Mouse (Mus musculus) testis, adult 2 months (tissue): ENCODE data around the gene Ly6g5c. TPM values are rescaled to one million over a fixed set of nuclear protein-coding genes. Genes with fewer than 3 reads are reported as not detected.

ENCODE experiments used
- H3K27ac ChIP-seq: fragments of 200-500 bp; 2 replicates; pipeline ENCODE4 v1.5.1; 2012; ENCODE audit warnings: low read depth, low read length; ENCODE audit not compliant: control insufficient read depth, insufficient read depth
- H3K27me3 ChIP-seq: fragments of 200-500 bp; 2 replicates; pipeline ENCODE4 v1.6.1; 2012; ENCODE audit warnings: mild to moderate bottlenecking, low read length, moderate library complexity; ENCODE audit not compliant: control insufficient read depth, insufficient read depth
- H3K36me3 ChIP-seq: fragments of 200-500 bp; 2 replicates; pipeline ENCODE4 v1.6.1; 2012; ENCODE audit warnings: mild to moderate bottlenecking, low read length; ENCODE audit not compliant: control insufficient read depth, insufficient read depth
- H3K4me1 ChIP-seq: fragments of 200-500 bp; 2 replicates; pipeline ENCODE4 v1.6.1; 2012; ENCODE audit warnings: low read length; ENCODE audit not compliant: control insufficient read depth, insufficient read depth
- H3K4me3 ChIP-seq: fragments of 200-500 bp; 2 replicates; pipeline ENCODE4 v1.5.1; 2012; ENCODE audit warnings: low read depth, mild to moderate bottlenecking, low read length, moderate library complexity, mixed read lengths; ENCODE audit not compliant: control insufficient read depth
- CTCF ChIP-seq: fragments of 200-500 bp; IDR thresholded peaks from 2 replicates; pipeline ENCODE4 v1.5.1; 2012; ENCODE audit warnings: low read depth, mild to moderate bottlenecking, inconsistent platforms, low read length, moderate library complexity; ENCODE audit not compliant: control insufficient read depth, insufficient read depth, insufficient replicate concordance
- POLR2A ChIP-seq: fragments of 200-500 bp; IDR thresholded peaks from 2 replicates; pipeline ENCODE4 v1.6.1; 2012; ENCODE audit warnings: low read depth, mild to moderate bottlenecking, inconsistent platforms, low read length, moderate library complexity; ENCODE audit not compliant: control insufficient read depth
- polyA plus RNA-seq: library from polyadenylated mRNA; depleted of rRNA; stranded (reverse); fragments of >200 nt; gene quantifications from 2 replicates; pipeline ENCODE4 v1.2.3, GENCODE M21; 2012

The Ly6g5c gene
- polyA plus RNA-seq, 1 experiment: 0.54 TPM

DNA sequence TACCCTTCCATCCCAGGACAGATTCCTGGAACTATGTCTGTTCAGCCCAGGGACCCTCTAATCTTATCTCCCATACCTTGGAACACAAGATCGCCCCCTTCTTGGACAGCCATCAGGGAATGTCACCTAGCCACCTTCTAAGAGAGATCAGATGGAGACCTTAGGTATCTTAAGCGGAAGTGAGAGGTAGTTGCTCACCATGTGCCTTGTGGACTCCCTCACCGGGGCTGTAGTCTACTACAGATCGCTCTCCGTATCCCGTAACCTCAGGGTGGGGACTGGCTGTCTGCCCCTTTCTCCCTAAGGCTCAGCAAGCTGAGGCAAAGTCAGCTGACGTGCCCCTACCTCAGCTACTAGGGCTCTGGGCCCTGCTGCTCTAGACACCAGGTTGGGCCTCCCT lies 4.0 kb upstream of the Ly6g5c start:
- no peak for TF ChIP-seq POLR2A
- no peaks in the 10 kb centered on the region; the same call in 1 of the 2 replicates for H3K36me3 ChIP-seq
- H3K4me3 ChIP-seq: no peak overlapping the region
- H3K27ac ChIP-seq: no peak overlapping the region
- peaks cover 2% of the 10 kb centered on the region for H3K4me1 ChIP-seq
- no peaks in the 10 kb centered on the region for H3K27me3 ChIP-seq

- no peaks in the 10 kb centered on the region; the same call in 1 of the 2 replicates for H3K36me3 ChIP-seq
Measured at GRCm38 (mm10) chr17:35104754-35105153, 3.3 kb upstream of the Ly6g5c start.

GRCm38 (mm10) chr17:35105740-35106389 lies 2.2 kb upstream of the Ly6g5c start:
- TF ChIP-seq POLR2A (no peak), CTCF (peak; percentile 35; the same call in 1 of the 2 replicates)
- H3K27me3 ChIP-seq: no peaks in the 10 kb centered on the region
- H3K4me3 ChIP-seq: no peak overlapping the region
- peaks cover 5% of the 10 kb centered on the region for H3K4me1 ChIP-seq
- no peaks in the 10 kb centered on the region; the same call in 1 of the 2 replicates for H3K36me3 ChIP-seq
- no peak overlapping the region for H3K27ac ChIP-seq

More at GRCm38 (mm10) chr17:35104754-35105153, 3.3 kb upstream of the Ly6g5c start:
- no peak for TF ChIP-seq CTCF
- TF ChIP-seq POLR2A: no peak
- Histone ChIP-seq H3K27me3 (no peaks in the 10 kb centered on the region), H3K4me1 (peaks cover 2% of the 10 kb centered on the region), H3K27ac (no peak overlapping the region), H3K4me3 (no peak overlapping the region)

DNA sequence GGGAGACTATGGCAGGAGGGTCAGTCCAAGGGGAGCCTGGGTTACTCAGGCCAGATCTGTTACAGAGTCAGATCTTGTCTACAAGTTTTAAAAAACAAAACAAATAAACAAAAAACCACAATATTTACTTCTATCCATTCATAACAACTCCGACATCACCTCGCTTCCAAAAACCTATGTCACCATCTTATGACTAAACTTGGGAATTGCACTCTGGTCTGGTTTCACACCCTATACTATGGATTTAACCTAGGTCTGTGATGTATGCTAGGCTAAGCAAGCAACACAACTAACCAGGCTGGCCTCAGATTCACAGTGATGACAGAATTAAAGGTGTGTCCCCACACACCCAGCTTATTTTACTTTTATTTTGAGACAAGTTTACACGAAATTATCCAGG lies 1.6 kb upstream of the Ly6g5c start:
- Histone ChIP-seq H3K4me1 (peaks cover 5% of the 10 kb centered on the region), H3K4me3 (no peak overlapping the region), H3K36me3 (no peaks in the 10 kb centered on the region; the same call in 1 of the 2 replicates), H3K27ac (no peak overlapping the region), H3K27me3 (no peaks in the 10 kb centered on the region)
- no peak for TF ChIP-seq CTCF
- TF ChIP-seq POLR2A: no peak

DNA sequence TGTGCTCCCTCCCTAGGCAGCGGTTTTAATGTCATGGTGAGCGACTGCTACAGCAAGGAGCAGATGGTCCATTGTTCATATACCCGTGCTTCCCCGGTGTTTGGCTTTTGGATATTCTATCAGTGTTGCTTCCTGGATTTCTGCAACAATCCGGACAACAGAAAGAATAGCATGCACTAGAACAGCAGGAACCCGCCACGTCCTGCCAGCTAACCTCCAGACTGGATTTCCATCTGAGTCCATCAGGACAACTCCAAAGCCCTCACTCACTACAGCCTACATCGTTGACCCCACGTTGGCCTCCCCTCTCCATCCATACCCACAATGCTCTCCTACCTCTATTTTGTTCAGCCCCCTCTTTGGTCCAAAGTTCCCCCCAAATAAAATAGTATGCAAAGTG lies 3.7 kb downstream of the Ly6g5c start:
- Histone ChIP-seq H3K27me3 (no peaks in the 10 kb centered on the region), H3K4me3 (no peak overlapping the region), H3K4me1 (peaks cover 5% of the 10 kb centered on the region), H3K36me3 (no peaks in the 10 kb centered on the region), H3K27ac (no peak overlapping the region)
- TF ChIP-seq CTCF (no peak), POLR2A (no peak)

GRCm38 (mm10) chr17:35115046-35116019 lies 7.3 kb downstream of the Ly6g5c start, which contains the start of gene Ly6g5b:
TSS of gene Ly6g5b (minus strand) at chr17:35115428.
- H3K36me3 ChIP-seq: no peaks in the 10 kb centered on the region; the same call in 1 of the 2 replicates
- 0 out of 2 replicates have a peak, but pooled peaks have one; percentile 9 for TF ChIP-seq CTCF
- no peak for TF ChIP-seq POLR2A
- H3K27me3 ChIP-seq: no peaks in the 10 kb centered on the region
- H3K4me3 ChIP-seq: no peak within 1 kb of the TSS
- H3K27ac ChIP-seq: no peak within 1 kb of the TSS
- peaks cover 5% of the 10 kb centered on the region for H3K4me1 ChIP-seq

GRCm38 (mm10) chr17:35120745-35121142 lies 12.7 kb downstream of the Ly6g5c start:
- TF ChIP-seq POLR2A: no peak
- TF ChIP-seq CTCF: no peak

More at GRCm38 (mm10) chr17:35120745-35121142, 12.7 kb downstream of the Ly6g5c start:
- Histone ChIP-seq H3K4me1 (peaks cover 9% of the 10 kb centered on the region), H3K27ac (peak overlapping the region; percentile 79), H3K36me3 (no peaks in the 10 kb centered on the region; the same call in none of the 2 replicates), H3K4me3 (peak overlapping the region; percentile 96), H3K27me3 (no peaks in the 10 kb centered on the region)
